Mouse (Mus musculus) heart, embryonic 12.5 days (tissue): Measurements from ENCODE around the gene Spag7. TPM values are rescaled to one million over a fixed set of nuclear protein-coding genes. Genes with fewer than 3 reads are reported as not detected.
A peak's percentile ranks its signal among the peaks of the same experiment; 100 is the strongest.

ENCODE experiments used
- ATAC-seq: fragments of 200-750 bp; cut with Nextera tagmentation; 2 replicates; pipeline ENCODE4 v1.8.0; 2017; ENCODE audit warnings: moderate TSS enrichment, moderate library complexity; ENCODE audit not compliant: insufficient number of reproducible peaks, low FRiP score
- H3K27ac ChIP-seq: fragments of 300-500 bp; sonication (generic); 2 replicates; pipeline ENCODE4 v1.5.1; 2016; ENCODE audit warnings: mild to moderate bottlenecking, moderate library complexity; ENCODE audit not compliant: poor library complexity, severe bottlenecking
- H3K27me3 ChIP-seq: fragments of 300-500 bp; sonication (generic); replicated peaks from 2 replicates; pipeline ENCODE4 v1.6.1; 2016; ENCODE audit warnings: mild to moderate bottlenecking, moderate library complexity
- H3K36me3 ChIP-seq: fragments of 300-500 bp; sonication (generic); 2 replicates; pipeline ENCODE4 v1.6.1; 2016; ENCODE audit warnings: mild to moderate bottlenecking, moderate library complexity
- H3K4me1 ChIP-seq: fragments of 300-500 bp; sonication (generic); replicated peaks from 2 replicates; pipeline ENCODE4 v1.6.1; 2016; ENCODE audit warnings: mild to moderate bottlenecking
- H3K4me2 ChIP-seq: fragments of 300-500 bp; sonication (generic); 2 replicates; pipeline ENCODE4 v1.6.1; 2016; ENCODE audit warnings: mild to moderate bottlenecking, moderate library complexity
- H3K4me3 ChIP-seq: fragments of 300-500 bp; sonication (generic); 2 replicates; pipeline ENCODE4 v1.5.1; 2016; ENCODE audit warnings: mild to moderate bottlenecking
- H3K9ac ChIP-seq: fragments of 300-500 bp; sonication (generic); 2 replicates; pipeline ENCODE4 v1.6.1; 2016; ENCODE audit warnings: mild to moderate bottlenecking, moderate library complexity
- H3K9me3 ChIP-seq: fragments of 300-500 bp; sonication (generic); replicated peaks from 2 replicates; pipeline ENCODE4 v1.6.1; 2016; ENCODE audit warnings: mild to moderate bottlenecking, moderate library complexity
- WGBS: fragments of 180-500 bp; shearing (Covaris S2); methylation state at CpG from one replicate; pipeline ENCODE4 v1.1.7; 2016; 5-methylcytosine and 5-hydroxymethylcytosine counted together
- polyA plus RNA-seq: library from polyadenylated mRNA; unstranded; fragments of >200 nt; fragmentation: Nextera tagmentation; extraction: Ambion mirVana; gene quantifications from 2 replicates; pipeline ENCODE4 v1.2.1, GENCODE M21; 2016

Spag7 gene
- polyA plus RNA-seq, 1 experiment from 2014 or later, result 164 TPM

GRCm38 (mm10) chr11:70641241-70641640 is 28.0 kb downstream of the Spag7 start:
- Histone ChIP-seq H3K27me3 (no peaks in the 10 kb centered on the region), H3K4me3 (no peak overlapping the region), H3K4me2 (no peak overlapping the region), H3K36me3 (peaks cover 33% of the 10 kb centered on the region), H3K9ac (no peak overlapping the region), H3K4me1 (peaks cover 36% of the 10 kb centered on the region), H3K9me3 (no peaks in the 10 kb centered on the region), H3K27ac (no peak overlapping the region)
- ATAC-seq, result no peak
- 74% methylated on average over 7 of the region's 7 CpGs for WGBS

DNA sequence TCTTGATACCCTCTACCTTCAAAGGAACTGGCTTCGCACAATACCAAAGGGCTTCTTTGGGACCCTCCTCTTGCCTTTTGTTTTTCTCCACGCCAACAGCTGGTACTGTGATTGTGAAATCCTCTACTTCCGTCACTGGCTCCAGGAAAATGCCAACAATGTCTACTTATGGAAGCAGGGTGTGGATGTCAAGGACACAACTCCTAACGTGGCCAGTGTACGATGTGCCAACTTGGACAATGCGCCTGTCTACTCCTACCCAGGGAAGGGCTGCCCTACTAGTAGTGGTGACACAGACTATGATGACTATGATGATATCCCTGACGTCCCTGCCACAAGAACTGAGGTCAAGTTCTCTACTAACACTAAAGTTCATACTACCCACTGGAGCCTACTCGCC is 29.2 kb downstream of the Spag7 start:
- Histone ChIP-seq H3K27ac (no peak overlapping the region), H3K4me2 (no peak overlapping the region)
- 72% methylated on average over 8 of the region's 8 CpGs for WGBS

GRCm38 (mm10) chr11:70638714-70639278 is 30.4 kb downstream of the Spag7 start, which contains the start of gene Gp1ba:
Gene Gp1ba, plus strand, starts transcription at chr11:70639122.
- no peaks in the 10 kb centered on the region for H3K27me3 ChIP-seq
- peak within 1 kb of the TSS; percentile 34 for H3K4me2 ChIP-seq
- H3K4me3 ChIP-seq, result no peak within 1 kb of the TSS
- ATAC-seq, result peak; percentile 81
- no peaks in the 10 kb centered on the region for H3K9me3 ChIP-seq
- H3K4me1 ChIP-seq, result peaks cover 21% of the 10 kb centered on the region
- H3K27ac ChIP-seq, result peak within 1 kb of the TSS; percentile 39
- H3K36me3 ChIP-seq, result peaks cover 12% of the 10 kb centered on the region
- peak within 1 kb of the TSS; percentile 28; the same call in 1 of the 2 replicates for H3K9ac ChIP-seq
- WGBS, result 1% methylated on average over 5 of the region's 5 CpGs

More for the DNA sequence above, 29.2 kb downstream of the Spag7 start:
- peaks cover 23% of the 10 kb centered on the region for H3K36me3 ChIP-seq
- H3K27me3 ChIP-seq, result no peaks in the 10 kb centered on the region
- no peak overlapping the region for H3K9ac ChIP-seq
- no peaks in the 10 kb centered on the region for H3K9me3 ChIP-seq
- H3K4me1 ChIP-seq, result peaks cover 23% of the 10 kb centered on the region
- H3K4me3 ChIP-seq, result no peak overlapping the region
- no peak for ATAC-seq

- 0 out of 2 replicates have a peak overlapping the region, but pooled peaks have one; percentile 28 for H3K9ac ChIP-seq
- peak overlapping the region; percentile 39 for H3K27ac ChIP-seq
- no peaks in the 10 kb centered on the region for H3K27me3 ChIP-seq
- peak; percentile 20; the same call in 1 of the 2 replicates for ATAC-seq
- H3K9me3 ChIP-seq, result no peaks in the 10 kb centered on the region
- 56% methylated on average over 1 of the region's 1 CpGs for whole genome bisulfite sequencing
- peak overlapping the region; percentile 34 for H3K4me2 ChIP-seq
- peaks cover 7% of the 10 kb centered on the region for H3K36me3 ChIP-seq
- peaks cover 21% of the 10 kb centered on the region for H3K4me1 ChIP-seq
- no peak overlapping the region for H3K4me3 ChIP-seq
These were observed 30.9 kb downstream of the Spag7 start for GRCm38 (mm10) chr11:70638293-70638692.

DNA sequence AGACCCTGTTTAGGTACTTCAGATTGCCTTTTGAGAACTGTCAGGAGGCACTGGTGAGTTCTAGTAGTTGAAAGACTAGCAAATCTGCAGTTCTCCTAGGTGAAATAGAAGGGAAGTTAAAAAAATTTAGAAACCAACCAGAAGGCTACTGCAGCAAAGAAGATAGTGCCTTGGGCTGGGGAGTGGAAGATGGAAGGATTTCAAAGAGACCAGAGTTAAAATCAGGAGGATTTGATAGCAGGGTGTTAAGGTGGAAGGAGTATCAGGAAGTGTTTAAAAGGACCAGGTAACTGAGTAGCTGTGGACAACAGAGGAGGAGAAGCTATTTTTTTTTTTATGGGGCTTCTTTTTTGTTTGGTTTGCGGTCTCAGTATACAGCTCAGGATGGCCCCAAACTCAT is 31.5 kb downstream of the Spag7 start:
- Histone ChIP-seq H3K9me3 (no peaks in the 10 kb centered on the region), H3K4me2 (no peak overlapping the region), H3K4me3 (no peak overlapping the region), H3K27ac (no peak overlapping the region), H3K27me3 (no peaks in the 10 kb centered on the region), H3K9ac (no peak overlapping the region), H3K4me1 (peaks cover 21% of the 10 kb centered on the region), H3K36me3 (peaks cover 2% of the 10 kb centered on the region)
- WGBS, result 95% methylated on average over 1 of the region's 1 CpGs
- no peak for ATAC-seq

DNA sequence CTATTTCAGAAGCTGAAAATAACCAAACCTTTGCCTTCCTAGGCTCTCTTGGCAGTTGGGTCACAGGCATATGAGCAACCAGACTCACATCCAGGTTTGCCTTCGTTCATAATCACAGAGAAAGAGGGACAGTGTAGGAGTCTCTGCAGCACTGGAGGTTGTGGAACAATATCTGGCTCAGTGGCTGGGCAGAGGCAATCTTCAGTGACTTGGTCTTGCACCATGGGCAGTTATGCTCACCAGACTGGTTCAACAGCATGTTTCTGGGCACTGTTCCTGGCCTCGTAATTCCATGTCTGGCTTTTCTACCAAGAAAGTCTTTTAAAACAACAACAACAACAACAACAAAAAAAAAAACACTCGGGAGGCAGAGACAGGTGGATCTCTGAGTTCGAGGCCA is 33.6 kb downstream of the Spag7 start:
- no peak overlapping the region for H3K4me2 ChIP-seq
- 83% methylated on average over 4 of the region's 4 CpGs for WGBS
- H3K9me3 ChIP-seq, result no peaks in the 10 kb centered on the region
- no peaks in the 10 kb centered on the region for H3K27me3 ChIP-seq
- no peak overlapping the region for H3K9ac ChIP-seq
- ATAC-seq, result no peak
- H3K36me3 ChIP-seq, result no peaks in the 10 kb centered on the region
- peaks cover 21% of the 10 kb centered on the region for H3K4me1 ChIP-seq
- no peak overlapping the region for H3K27ac ChIP-seq
- no peak overlapping the region for H3K4me3 ChIP-seq

GRCm38 (mm10) chr11:70630129-70630528 is 39.1 kb downstream of the Spag7 start:
- Histone ChIP-seq H3K4me1 (no peaks in the 10 kb centered on the region), H3K4me2 (no peak overlapping the region), H3K27me3 (no peaks in the 10 kb centered on the region), H3K9ac (no peak overlapping the region), H3K27ac (no peak overlapping the region), H3K4me3 (no peak overlapping the region), H3K9me3 (no peaks in the 10 kb centered on the region), H3K36me3 (no peaks in the 10 kb centered on the region)
- WGBS, result 54% methylated on average over 7 of the region's 7 CpGs
- ATAC-seq, result no peak

DNA sequence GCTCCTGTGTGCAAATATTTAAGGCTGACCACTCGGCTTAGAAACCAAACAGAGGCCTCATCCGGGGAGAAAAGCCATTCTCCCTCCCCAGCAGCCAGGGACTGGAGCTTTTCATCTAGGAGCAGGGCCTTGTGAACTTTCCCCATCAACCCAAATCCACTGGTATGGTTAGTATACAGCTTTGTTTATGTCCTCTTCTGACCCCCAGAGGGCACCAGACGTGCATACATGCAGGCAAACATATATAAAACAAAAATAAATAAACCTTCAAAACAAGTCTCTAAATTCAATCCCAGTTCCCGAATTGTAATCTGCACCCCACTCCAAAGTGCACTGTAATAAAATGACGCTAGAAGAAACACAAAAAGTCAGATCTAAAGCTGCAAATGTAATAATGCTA is 39.7 kb downstream of the Spag7 start:
- no peak overlapping the region for H3K4me2 ChIP-seq
- no peaks in the 10 kb centered on the region for H3K36me3 ChIP-seq
- WGBS, result 62% methylated on average over 5 of the region's 5 CpGs
- no peak overlapping the region for H3K9ac ChIP-seq
- no peaks in the 10 kb centered on the region for H3K4me1 ChIP-seq
- no peaks in the 10 kb centered on the region for H3K9me3 ChIP-seq
- no peak overlapping the region for H3K27ac ChIP-seq
- no peak for ATAC-seq
- H3K27me3 ChIP-seq, result no peaks in the 10 kb centered on the region
- no peak overlapping the region for H3K4me3 ChIP-seq

- no peak for ATAC-seq
- Histone ChIP-seq H3K36me3 (no peaks in the 10 kb centered on the region), H3K27ac (no peak overlapping the region), H3K4me3 (no peak overlapping the region), H3K4me1 (no peaks in the 10 kb centered on the region), H3K27me3 (no peaks in the 10 kb centered on the region), H3K9me3 (no peaks in the 10 kb centered on the region), H3K4me2 (no peak overlapping the region), H3K9ac (no peak overlapping the region)
- 64% methylated on average over 2 of the region's 2 CpGs for WGBS
These were observed 40.8 kb downstream of the Spag7 start for GRCm38 (mm10) chr11:70628431-70628830.

- WGBS, result 74% methylated on average over 4 of the region's 4 CpGs
These were observed 42.3 kb downstream of the Spag7 start for GRCm38 (mm10) chr11:70626877-70627276.

DNA sequence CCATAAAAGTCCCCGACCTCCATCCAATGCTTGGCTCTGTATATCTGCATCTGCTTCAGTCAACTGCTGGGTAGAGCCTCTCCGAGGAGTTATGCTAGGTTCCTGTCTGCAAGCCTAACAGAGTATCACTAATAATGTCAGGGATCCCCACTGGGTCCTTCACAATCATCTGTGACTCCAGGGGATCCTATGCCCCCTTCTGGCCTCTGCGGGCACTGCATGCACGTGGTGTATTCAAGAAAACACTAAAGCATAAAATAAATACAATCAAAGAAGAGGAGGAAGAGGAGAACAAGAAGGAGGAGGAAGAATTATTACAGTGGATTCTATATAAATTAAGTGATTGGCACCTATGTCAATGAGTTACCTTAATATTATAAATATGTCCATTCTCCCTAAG is 43.7 kb downstream of the Spag7 start:
- Histone ChIP-seq H3K9me3 (no peaks in the 10 kb centered on the region), H3K4me2 (no peak overlapping the region), H3K27ac (no peak overlapping the region), H3K4me1 (no peaks in the 10 kb centered on the region; the same call in 1 of the 2 replicates), H3K36me3 (no peaks in the 10 kb centered on the region), H3K9ac (no peak overlapping the region), H3K27me3 (no peaks in the 10 kb centered on the region), H3K4me3 (no peak overlapping the region)
- ATAC-seq, result no peak
- WGBS, result 48% methylated on average over 4 of the region's 4 CpGs

More at GRCm38 (mm10) chr11:70626877-70627276, 42.3 kb downstream of the Spag7 start:
- no peak overlapping the region for H3K4me2 ChIP-seq
- H3K9me3 ChIP-seq, result no peaks in the 10 kb centered on the region
- ATAC-seq, result no peak
- H3K27ac ChIP-seq, result no peak overlapping the region
- no peaks in the 10 kb centered on the region for H3K27me3 ChIP-seq
- no peak overlapping the region for H3K9ac ChIP-seq
- H3K36me3 ChIP-seq, result no peaks in the 10 kb centered on the region
- no peaks in the 10 kb centered on the region; the same call in 1 of the 2 replicates for H3K4me1 ChIP-seq
- H3K4me3 ChIP-seq, result no peak overlapping the region
